Mouse (Mus musculus): ENCODE measurements around the gene Dynll1. TPM values are rescaled to one million over a fixed set of nuclear protein-coding genes. Genes with fewer than 3 reads are reported as not detected.

Gene Dynll1
- polyA plus RNA-seq (2015; fragmentation: Nextera tagmentation; extraction: Ambion mirVana) = 1,617 and 1,807 TPM in 2 replicates

- Histone ChIP-seq H3K4me2 (peak within 1 kb of the TSS; percentile 71), H3K27me3 (no peaks in the 10 kb centered on the region), H3K4me1 (peaks cover 38% of the 10 kb centered on the region), H3K9ac (peak within 1 kb of the TSS; percentile 78), H3K36me3 (peaks cover 36% of the 10 kb centered on the region), H3K27ac (peak within 1 kb of the TSS; percentile 95), H3K4me3 (replicated peaks) (peak within 1 kb of the TSS; percentile 77), H3K9me3 (replicated peaks) (no peaks in the 10 kb centered on the region)
- ATAC-seq (replicated peaks; ENCODE audit: low FRiP score) = peak; percentile 97
- WGBS = under 1% methylated on average over 65 of the region's 66 CpGs
Observed at GRCm38 (mm10) chr5:115300792-115301614, at the start of gene Dynll1. Gene Dynll1, minus strand, starts transcription at chr5:115300999.

- peak; percentile 52 for ATAC-seq (replicated peaks; ENCODE audit: low FRiP score)
- WGBS = 0% methylated on average over 18 of the region's 18 CpGs
Observed at GRCm38 (mm10) chr5:115349225-115349555, 48.4 kb upstream of the Dynll1 start.

GRCm38 (mm10) chr5:115348546-115349224, 47.9 kb upstream of the Dynll1 start, which contains the start of gene Cox6a1:
Gene Cox6a1, minus strand, starts transcription at chr5:115348981.
- H3K27ac ChIP-seq = peak within 1 kb of the TSS; percentile 80
- peak; percentile 94 for ATAC-seq (replicated peaks; ENCODE audit: low FRiP score)
- WGBS = under 1% methylated on average over 74 of the region's 74 CpGs
- H3K4me1 ChIP-seq = peaks cover 22% of the 10 kb centered on the region
- peak within 1 kb of the TSS; percentile 91 for H3K9ac ChIP-seq
- peak within 1 kb of the TSS; percentile 94 for H3K4me3 ChIP-seq (replicated peaks)
- H3K4me2 ChIP-seq = peak within 1 kb of the TSS; percentile 88
- H3K27me3 ChIP-seq = no peaks in the 10 kb centered on the region
- peaks cover 34% of the 10 kb centered on the region for H3K36me3 ChIP-seq
- H3K9me3 ChIP-seq (replicated peaks) = no peaks in the 10 kb centered on the region; the same call in 1 of the 2 replicates

More at GRCm38 (mm10) chr5:115349225-115349555, 48.4 kb upstream of the Dynll1 start:
- Histone ChIP-seq H3K36me3 (peaks cover 29% of the 10 kb centered on the region), H3K27me3 (no peaks in the 10 kb centered on the region), H3K4me1 (peaks cover 22% of the 10 kb centered on the region), H3K9ac (peak overlapping the region; percentile 49), H3K9me3 (replicated peaks) (no peaks in the 10 kb centered on the region; the same call in 1 of the 2 replicates), H3K27ac (peak overlapping the region; percentile 80), H3K4me3 (replicated peaks) (peak overlapping the region; percentile 94), H3K4me2 (peak overlapping the region; percentile 88)

- peaks cover 24% of the 10 kb centered on the region for H3K4me1 ChIP-seq
- no peak overlapping the region for H3K27ac ChIP-seq
- ATAC-seq (replicated peaks; ENCODE audit: low FRiP score) = no peak
Observed at GRCm38 (mm10) chr5:115347564-115347963, 46.8 kb upstream of the Dynll1 start.

DNA sequence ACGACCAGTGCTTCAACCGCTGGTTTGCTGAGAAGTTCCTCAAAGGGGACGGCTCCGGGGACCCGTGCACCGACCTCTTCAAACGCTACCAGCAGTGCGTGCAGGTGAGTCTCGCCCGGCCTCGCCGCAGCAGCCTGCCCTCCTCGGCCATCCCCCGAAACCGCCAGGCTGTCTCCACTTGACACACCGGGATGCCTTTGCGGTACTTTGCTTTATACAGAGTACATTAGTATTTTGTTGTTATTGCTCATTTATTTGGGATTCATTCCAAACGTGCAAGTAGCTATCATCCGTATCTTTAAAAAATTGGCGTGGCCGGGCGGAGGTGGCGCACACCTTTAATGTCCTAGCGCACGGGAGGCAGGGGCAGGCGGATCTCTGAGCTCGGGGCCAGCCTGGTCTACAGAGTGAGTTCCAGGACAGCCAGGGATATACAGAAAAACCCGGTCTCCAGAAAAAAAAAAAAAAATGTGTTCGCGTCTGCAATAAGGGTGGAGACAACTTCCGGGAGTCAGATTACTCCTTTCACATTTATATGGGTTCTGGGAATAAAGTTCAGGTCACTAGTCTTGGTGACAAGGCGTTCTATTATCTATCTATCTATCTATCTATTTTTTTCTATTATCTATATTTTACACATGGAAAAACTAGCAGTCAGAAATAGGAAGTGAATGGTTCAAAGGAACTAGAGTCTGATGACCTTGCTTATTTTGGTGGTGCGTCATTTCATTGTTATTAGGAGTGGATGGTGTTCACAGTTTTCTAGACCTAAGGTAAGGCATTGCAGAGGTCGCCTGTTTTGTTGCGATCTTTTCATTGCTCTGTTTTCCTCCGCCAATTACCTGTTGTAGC, 40.7 kb upstream of the Dynll1 start:
- Histone ChIP-seq H3K4me3 (replicated peaks) (peak overlapping the region; percentile 76), H3K4me1 (peaks cover 22% of the 10 kb centered on the region), H3K27me3 (no peaks in the 10 kb centered on the region), H3K9me3 (replicated peaks) (no peaks in the 10 kb centered on the region), H3K9ac (peak overlapping the region; percentile 81), H3K4me2 (peak overlapping the region; percentile 68), H3K36me3 (peaks cover 51% of the 10 kb centered on the region), H3K27ac (0 out of 2 replicates have a peak overlapping the region, but pooled peaks have one; percentile 88)
- peak; percentile 74; the same call in 1 of the 2 replicates for ATAC-seq (replicated peaks; ENCODE audit: low FRiP score)
- WGBS = 11% methylated on average over 36 of the region's 36 CpGs

More at GRCm38 (mm10) chr5:115347564-115347963, 46.8 kb upstream of the Dynll1 start:
- Histone ChIP-seq H3K27me3 (no peaks in the 10 kb centered on the region), H3K36me3 (peaks cover 45% of the 10 kb centered on the region), H3K9ac (0 out of 2 replicates have a peak overlapping the region, but pooled peaks have one; percentile 91), H3K4me3 (replicated peaks) (peak overlapping the region; percentile 94), H3K4me2 (peak overlapping the region; percentile 88), H3K9me3 (replicated peaks) (no peaks in the 10 kb centered on the region; the same call in 1 of the 2 replicates)
- 3% methylated on average over 5 of the region's 5 CpGs for WGBS

GRCm38 (mm10) chr5:115340577-115341313, 39.9 kb upstream of the Dynll1 start, which contains the start of the genes Gatc and Triap1:
Gene Gatc, minus strand, starts transcription at chr5:115341178.
Gene Triap1, plus strand, starts transcription at chr5:115341225.
- no peaks in the 10 kb centered on the region for H3K9me3 ChIP-seq (replicated peaks)
- H3K27ac ChIP-seq = peak within 1 kb of the TSS; percentile 88
- H3K4me3 ChIP-seq (replicated peaks) = peak within 1 kb of the TSS; percentile 76
- H3K4me1 ChIP-seq = peaks cover 21% of the 10 kb centered on the region
- ATAC-seq (replicated peaks; ENCODE audit: low FRiP score) = peak; percentile 95
- under 1% methylated on average over 62 of the region's 62 CpGs for WGBS
- peak within 1 kb of the TSS; percentile 81 for H3K9ac ChIP-seq
- H3K27me3 ChIP-seq = no peaks in the 10 kb centered on the region
- H3K36me3 ChIP-seq = peaks cover 52% of the 10 kb centered on the region
- H3K4me2 ChIP-seq = peak within 1 kb of the TSS; percentile 68

DNA sequence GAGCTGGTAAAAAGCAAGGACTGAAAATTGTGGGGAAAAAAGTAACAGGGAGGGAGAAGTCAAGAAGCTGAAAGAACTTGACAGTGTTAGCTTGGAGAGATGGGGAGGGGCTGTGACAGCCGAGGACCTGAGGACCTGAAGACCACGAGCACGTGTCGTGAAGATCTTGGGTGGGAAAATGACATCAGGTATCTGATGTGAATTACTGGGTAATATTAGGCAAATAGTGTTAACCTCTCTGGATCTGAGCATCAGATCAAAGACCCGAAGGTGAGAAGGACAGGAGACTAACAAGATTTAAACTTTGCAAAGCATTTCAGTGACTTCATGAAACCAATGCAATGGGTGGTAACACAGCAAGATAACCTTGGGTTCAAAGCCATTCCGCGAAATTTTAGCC, 39.2 kb upstream of the Dynll1 start:
- no peak for ATAC-seq (replicated peaks; ENCODE audit: low FRiP score)
- H3K9ac ChIP-seq = peak overlapping the region; percentile 81
- WGBS = 19% methylated on average over 7 of the region's 7 CpGs

GRCm38 (mm10) chr5:115333626-115334025, 32.8 kb upstream of the Dynll1 start:
- ATAC-seq (replicated peaks; ENCODE audit: low FRiP score) = no peak; the same call in 1 of the 2 replicates
- Histone ChIP-seq H3K36me3 (peaks cover 79% of the 10 kb centered on the region), H3K27ac (no peak overlapping the region), H3K4me2 (no peak overlapping the region), H3K9ac (no peak overlapping the region), H3K4me3 (replicated peaks) (no peak overlapping the region), H3K27me3 (no peaks in the 10 kb centered on the region), H3K4me1 (peaks cover 14% of the 10 kb centered on the region), H3K9me3 (replicated peaks) (no peaks in the 10 kb centered on the region)
- 80% methylated on average over 3 of the region's 3 CpGs for WGBS

More for the DNA sequence above, 39.2 kb upstream of the Dynll1 start:
- Histone ChIP-seq H3K36me3 (peaks cover 52% of the 10 kb centered on the region), H3K9me3 (replicated peaks) (no peaks in the 10 kb centered on the region), H3K27ac (no peak overlapping the region), H3K4me2 (peak overlapping the region; percentile 68), H3K27me3 (no peaks in the 10 kb centered on the region), H3K4me1 (peaks cover 21% of the 10 kb centered on the region), H3K4me3 (replicated peaks) (peak overlapping the region; percentile 76)

DNA sequence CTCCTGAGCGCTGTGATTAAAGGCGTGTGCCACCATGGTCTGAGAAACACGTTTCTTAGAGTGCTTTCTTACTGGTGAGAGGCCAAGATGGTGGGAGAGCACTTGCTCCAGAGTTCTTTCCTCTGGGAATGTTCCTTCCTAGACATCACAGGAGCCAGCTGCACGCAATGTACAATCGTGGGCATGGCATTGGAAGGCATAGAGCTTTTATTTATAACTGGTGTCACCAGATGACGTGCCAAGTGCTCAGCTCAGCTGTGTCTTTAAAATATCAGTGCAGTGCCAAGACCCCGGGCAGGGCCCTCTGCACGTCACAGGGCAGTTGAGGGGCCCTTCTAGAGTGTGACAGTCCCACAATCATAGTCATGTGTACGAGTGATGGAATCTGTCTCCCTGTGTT, 30.2 kb upstream of the Dynll1 start:
- no peak overlapping the region for H3K27ac ChIP-seq
- no peak for ATAC-seq (replicated peaks; ENCODE audit: low FRiP score)
- WGBS = 85% methylated on average over 9 of the region's 9 CpGs

DNA sequence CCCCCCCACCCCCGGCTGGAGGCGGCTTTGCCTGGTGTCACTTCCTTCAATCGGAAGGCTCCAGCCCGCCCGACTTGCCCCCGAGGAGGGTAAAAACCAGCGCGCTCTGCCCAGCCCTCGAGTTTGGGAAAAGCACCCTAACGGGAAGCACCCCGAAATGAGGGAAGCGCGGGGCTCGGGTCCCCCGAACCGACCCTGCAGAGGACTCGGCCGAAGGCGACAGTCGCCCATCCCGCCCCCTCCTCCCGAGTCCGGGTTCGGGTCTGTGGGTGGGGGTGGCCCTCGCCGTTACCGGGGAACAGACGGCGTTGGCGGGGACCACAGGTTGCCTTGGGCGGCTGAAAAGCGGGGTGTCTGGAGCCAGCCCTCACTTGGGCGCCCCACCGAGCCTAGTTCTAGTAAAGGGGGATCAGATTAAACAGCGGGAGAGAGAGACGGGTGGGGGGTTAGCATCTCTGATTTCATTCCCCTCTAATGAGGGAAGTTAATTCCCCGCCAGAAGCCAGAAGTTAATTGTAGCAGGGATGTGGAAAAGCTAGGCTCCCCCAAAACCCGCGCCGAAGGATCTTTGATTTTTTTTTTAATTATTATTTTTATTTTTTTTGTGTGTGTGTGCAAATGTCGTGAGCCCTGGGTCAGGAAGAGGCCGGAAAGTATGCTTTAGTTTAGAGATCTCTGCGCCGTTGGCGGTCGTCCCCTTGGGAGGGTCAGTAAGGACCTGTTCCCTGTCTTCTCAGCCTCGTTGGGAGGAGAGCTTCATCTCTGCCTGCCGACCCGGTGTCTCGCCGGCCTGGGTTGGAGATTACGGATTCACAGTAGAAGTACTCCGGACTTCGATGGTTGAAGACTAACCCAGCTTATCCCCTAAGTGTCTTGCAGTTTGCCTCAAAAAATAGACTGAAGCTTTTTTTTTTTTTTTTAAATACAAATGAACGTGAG, 27.1 kb upstream of the Dynll1 start:
- H3K4me1 ChIP-seq = peaks cover 29% of the 10 kb centered on the region
- no peaks in the 10 kb centered on the region for H3K9me3 ChIP-seq (replicated peaks)
- peak overlapping the region; percentile 98 for H3K9ac ChIP-seq
- peak overlapping the region; percentile 81 for H3K4me2 ChIP-seq
- H3K27me3 ChIP-seq = no peaks in the 10 kb centered on the region
- peak overlapping the region; percentile 96 for H3K4me3 ChIP-seq (replicated peaks)
- peak overlapping the region; percentile 94 for H3K27ac ChIP-seq
- ATAC-seq (replicated peaks; ENCODE audit: low FRiP score) = peak; percentile 20; the same call in 1 of the 2 replicates
- peaks cover 34% of the 10 kb centered on the region for H3K36me3 ChIP-seq
- under 1% methylated on average over 53 of the region's 55 CpGs for WGBS

More for the DNA sequence above, 30.2 kb upstream of the Dynll1 start:
- no peaks in the 10 kb centered on the region for H3K9me3 ChIP-seq (replicated peaks)
- peaks cover 25% of the 10 kb centered on the region for H3K4me1 ChIP-seq
- peaks cover 64% of the 10 kb centered on the region for H3K36me3 ChIP-seq
- H3K9ac ChIP-seq = no peak overlapping the region
- H3K27me3 ChIP-seq = no peaks in the 10 kb centered on the region
- no peak overlapping the region for H3K4me3 ChIP-seq (replicated peaks)
- no peak overlapping the region for H3K4me2 ChIP-seq
